In genomic region chr14:73473670-73474460, GRCm38 (mm10) we compare ENCODE assay signal across 8 mouse cellular contexts. TPM values are rescaled to one million over a fixed set of nuclear protein-coding genes. Genes with fewer than 3 reads are reported as not detected.
A peak's percentile ranks its signal among the peaks of the same experiment; 100 is the strongest.
DNase-seq lines count a peak whose midpoint lies in the region; ATAC-seq lines count a peak whose summit lies in the region.

No protein-coding gene starts in this region.

- no peak overlapping the region for H3K9ac ChIP-seq in forebrain, embryonic 13.5 days
- no peak overlapping the region for H3K9ac ChIP-seq in hindbrain, embryonic 14.5 days
- H3K9ac ChIP-seq in lung, embryonic 16.5 days (ENCODE audit: low read length) = no peak overlapping the region

- peak overlapping the region; percentile 17; the same call in 1 of the 2 replicates for H3K4me2 ChIP-seq in forebrain, embryonic 13.5 days
- no peak overlapping the region for H3K4me2 ChIP-seq in hindbrain, embryonic 14.5 days (replicated peaks)
- H3K4me2 ChIP-seq in lung, embryonic 16.5 days (ENCODE audit: low read depth, low read length) = no peak overlapping the region; the same call in 1 of the 2 replicates

- H3K9me3 ChIP-seq in forebrain, embryonic 13.5 days (replicated peaks) = no peaks in the 10 kb centered on the region
- H3K9me3 ChIP-seq in hindbrain, embryonic 14.5 days (ENCODE audit: control insufficient read depth, low read length) = no peaks in the 10 kb centered on the region
- H3K9me3 ChIP-seq in lung, embryonic 16.5 days (ENCODE audit: control insufficient read depth, low read length) = no peaks in the 10 kb centered on the region

- WGBS in forebrain, embryonic 13.5 days = 59% methylated on average over 3 of the region's 3 CpGs
- 54% methylated on average over 3 of the region's 3 CpGs for WGBS in hindbrain, embryonic 14.5 days
- whole genome bisulfite sequencing in lung, embryonic 16.5 days = 14% methylated on average over 3 of the region's 3 CpGs

- ATAC-seq in forebrain, embryonic 13.5 days = no peak
- no peak for ATAC-seq in hindbrain, embryonic 14.5 days (ENCODE audit: low FRiP score)
- ATAC-seq in lung, embryonic 16.5 days (ENCODE audit: low read depth) = peak; percentile 32; the same call in 1 of the 2 replicates
- ATAC-seq in CD4-positive, CD25-positive, alpha-beta regulatory T cell, adult 4 months = no peak

- H3K27ac ChIP-seq in forebrain, embryonic 13.5 days = peak overlapping the region; percentile 65
- H3K27ac ChIP-seq in hindbrain, embryonic 14.5 days = peak overlapping the region; percentile 41; the same call in 1 of the 2 replicates
- peak overlapping the region; percentile 75 for H3K27ac ChIP-seq in lung, embryonic 16.5 days (ENCODE audit: low read length)

- H3K4me3 ChIP-seq in forebrain, embryonic 13.5 days = no peak overlapping the region
- H3K4me3 ChIP-seq in hindbrain, embryonic 14.5 days (replicated peaks; ENCODE audit: low read length) = no peak overlapping the region
- no peak overlapping the region for H3K4me3 ChIP-seq in lung, embryonic 16.5 days (ENCODE audit: low read length)

- H3K4me1 ChIP-seq in forebrain, embryonic 13.5 days = peaks cover 42% of the 10 kb centered on the region
- H3K4me1 ChIP-seq in hindbrain, embryonic 14.5 days (replicated peaks; ENCODE audit: control insufficient read depth, insufficient read depth, low read length) = 0 out of 2 replicates have a peak, but pooled peaks cover 5% of the 10 kb centered on the region
- H3K4me1 ChIP-seq in lung, embryonic 16.5 days (replicated peaks; ENCODE audit: control insufficient read depth, insufficient read depth, low read length) = peaks cover 15% of the 10 kb centered on the region

- DNase-seq in left cerebral cortex, postnatal 4 days = peak; percentile 88
- no peak for DNase-seq in left cerebral cortex, adult 18-20 months (ENCODE audit: low spot score in 2 of 2)
- peak; percentile 88 for DNase-seq in adrenal gland, postnatal 10 days
- peak; percentile 68 for DNase-seq in hindbrain, embryonic 14.5 days (ENCODE audit: low spot score)
- DNase-seq in spleen, postnatal 14 days (ENCODE audit: low spot score in 2 of 2) = no peak

- H3K27me3 ChIP-seq in forebrain, embryonic 13.5 days = no peaks in the 10 kb centered on the region
- H3K27me3 ChIP-seq in hindbrain, embryonic 14.5 days (ENCODE audit: control insufficient read depth, insufficient read depth, low read length) = no peaks in the 10 kb centered on the region
- no peaks in the 10 kb centered on the region for H3K27me3 ChIP-seq in lung, embryonic 16.5 days (ENCODE audit: control insufficient read depth, insufficient read depth, low read depth, low read length)

- no peaks in the 10 kb centered on the region for H3K36me3 ChIP-seq in forebrain, embryonic 13.5 days (ENCODE audit: poor library complexity, severe bottlenecking)
- H3K36me3 ChIP-seq in hindbrain, embryonic 14.5 days (replicated peaks; ENCODE audit: control insufficient read depth, insufficient read depth) = no peaks in the 10 kb centered on the region
- no peaks in the 10 kb centered on the region for H3K36me3 ChIP-seq in lung, embryonic 16.5 days (ENCODE audit: control insufficient read depth, insufficient read depth, low read length)

- intact Hi-C loops in left cerebral cortex, postnatal 4 days (cut with DNase I) = no loop called here

RNA-seq across cellular contexts. Expression of gene Med4, which starts 36.0 kb away (rescaled TPM):
- total RNA-seq in left cerebral cortex, postnatal 4 days (2021) = 10 to 100 TPM; 34.9 to 43.6 TPM
- total RNA-seq in left cerebral cortex, adult 18-20 months (2021) = 10 to 100 TPM; 28.3 to 32.3 TPM
- total RNA-seq in adrenal gland, postnatal 10 days (2021) = 10 to 100 TPM; 25.1 to 32.8 TPM
- polyA plus RNA-seq in forebrain, embryonic 13.5 days (2015; fragmentation: Nextera tagmentation; extraction: Ambion mirVana) = 112 and 124 TPM in 2 replicates
- 63.9 and 67.8 TPM in 2 replicates for polyA plus RNA-seq in hindbrain, embryonic 14.5 days (2014; fragmentation: Nextera tagmentation; extraction: Ambion mirVana)
- polyA plus RNA-seq in lung, embryonic 16.5 days (2015; fragmentation: Nextera tagmentation; extraction: Ambion mirVana) = 86.2 and 91.1 TPM in 2 replicates
- polyA plus RNA-seq in CD4-positive, CD25-positive, alpha-beta regulatory T cell, adult 4 months (2017; shearing (Covaris generic)) = 10 to 100 TPM; 73.3 to 88.7 TPM

RNA-seq across cellular contexts. Expression of gene Sucla2, which starts 51.3 kb away (rescaled TPM):
- total RNA-seq in left cerebral cortex, postnatal 4 days (2021) = 100 to 1,000 TPM; 103 to 107 TPM
- 100 to 1,000 TPM; 150 to 160 TPM for total RNA-seq in left cerebral cortex, adult 18-20 months (2021)
- 1,000 to 10,000 TPM; 1,072 to 1,158 TPM for total RNA-seq in adrenal gland, postnatal 10 days (2021)
- 103 and 110 TPM in 2 replicates for polyA plus RNA-seq in forebrain, embryonic 13.5 days (2015; fragmentation: Nextera tagmentation; extraction: Ambion mirVana)
- polyA plus RNA-seq in hindbrain, embryonic 14.5 days (2014; fragmentation: Nextera tagmentation; extraction: Ambion mirVana) = 139 and 145 TPM in 2 replicates
- polyA plus RNA-seq in lung, embryonic 16.5 days (2015; fragmentation: Nextera tagmentation; extraction: Ambion mirVana) = 107 and 109 TPM in 2 replicates
- 10 to 100 TPM; 75.7 to 78.3 TPM for polyA plus RNA-seq in CD4-positive, CD25-positive, alpha-beta regulatory T cell, adult 4 months (2017; shearing (Covaris generic))

Comparison
In these comparisons a context has a peak if more than half of its experiments do, and no peak if none do; other contexts are left out.
1. DNase-seq: peak in left cerebral cortex, postnatal 4 days (single experiment), adrenal gland, postnatal 10 days (single experiment) and hindbrain, embryonic 14.5 days (single experiment); none in left cerebral cortex, adult 18-20 months (0 of 2) and spleen, postnatal 14 days (0 of 2).
2. Peak in every context shown above with its lines, with median percentiles within 50 percentile points of each other: H3K27ac ChIP-seq.